1 mouse cellular context compared by ENCODE assay signal in genomic region chr16:14316884-14317876, GRCm38 (mm10).
TF ChIP-seq lines count a peak whose summit lies in the region.

Gene Fopnl (minus strand): TSS chr16:14317405.

TF ChIP-seq in CH12.LX, 34 proteins besides CTCF, POLR2A, EP300 and RAD21 (continued from another document):
- TF ChIP-seq ZKSCAN1 (IDR thresholded peaks at IDR 0.05; ENCODE audit: borderline replicate concordance, low read depth, low read length) (no peak), JUN (IDR thresholded peaks at IDR 0.05; ENCODE audit: insufficient read depth, low read depth, low read length) (no peak), ETS1 (conservative IDR thresholded peaks at IDR 0.05; ENCODE audit: low read depth, low read length) (no peak), USF1 (IDR thresholded peaks at IDR 0.05; ENCODE audit: low read depth, low read length) (no peak), KAT2A (IDR thresholded peaks at IDR 0.05; ENCODE audit: insufficient replicate concordance, low read length) (peak; percentile 66; the same call in 1 of the 2 replicates), E2F4 (IDR thresholded peaks at IDR 0.05; ENCODE audit: insufficient replicate concordance, low read depth, low read length) (no peak), UBTF (IDR thresholded peaks at IDR 0.05; ENCODE audit: low read depth, low read length) (no peak), ZC3H11A (IDR thresholded peaks at IDR 0.05; ENCODE audit: low read depth, low read length) (no peak), TCF12 (IDR thresholded peaks at IDR 0.05; ENCODE audit: low read depth, low read length) (peak; percentile 92; the same call in 1 of the 2 replicates), POLR2AphosphoS2 (IDR thresholded peaks at IDR 0.05; ENCODE audit: low read depth, low read length) (peak; percentile 88), ZMIZ1 (IDR thresholded peaks at IDR 0.05; ENCODE audit: low read depth, low read length) (peak; percentile 88), TBP (conservative IDR thresholded peaks at IDR 0.05; ENCODE audit: low read depth, low read length) (peak; percentile 87)
